Mouse (Mus musculus) heart, postnatal 0 days (tissue): Measurements from ENCODE around the gene Hpse2.
A peak's percentile ranks its signal among the peaks of the same experiment; 100 is the strongest.

Source experiments
- CTCF ChIP-seq: IDR thresholded peaks from 2 replicates; pipeline ENCODE4 v1.5.1; 2016; ENCODE audit warnings: antibody characterized with exemption, control low read depth, low read depth
- EP300 ChIP-seq: IDR thresholded peaks from 2 replicates; pipeline ENCODE4 v1.6.1; 2016; ENCODE audit warnings: antibody characterized with exemption, low read depth

GRCm38 (mm10) chr19:43407181-43407580 is 19.0 kb upstream of the Hpse2 start:
- no peak for TF ChIP-seq EP300
- 0 out of 2 replicates have a peak, but pooled peaks have one; percentile 6 for TF ChIP-seq CTCF
